In the genomic region with DNA sequence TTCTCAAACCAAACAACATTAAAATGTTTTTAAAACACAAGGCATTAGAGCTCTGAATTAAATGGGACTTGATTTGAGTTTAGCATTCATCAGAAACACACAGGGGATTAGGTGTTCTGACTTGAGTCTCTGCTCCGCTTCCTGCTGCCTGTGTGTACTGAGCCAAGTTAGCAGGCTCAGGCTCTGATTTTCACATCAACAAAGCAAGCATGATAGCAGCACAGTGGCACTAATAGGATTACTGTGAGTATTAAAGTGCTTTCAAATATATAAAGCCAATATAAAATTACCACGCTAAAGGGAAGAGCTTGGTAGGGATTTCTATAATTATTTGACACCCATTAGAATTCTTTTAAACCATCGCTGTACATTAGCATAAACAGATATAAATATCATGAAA, we compare ENCODE assay signal across 23 mouse cellular contexts.
DNase-seq lines count a peak whose midpoint lies in the region; ATAC-seq lines count a peak whose summit lies in the region.
"Had no signal": no experiment of that assay in that cellular context is flagged by ENCODE, and none has a peak within 500 bp of the region (broad histone marks: within the 10 kb centered on the region; RNA-seq: fewer than 3 reads in every experiment).

No protein-coding gene starts in this region.

- 26% methylated on average over 3 of the region's 3 CpGs for WGBS in midbrain, embryonic 11.5 days
- WGBS in midbrain, embryonic 10.5 days, result 38% methylated on average over 3 of the region's 3 CpGs
- WGBS in midbrain, embryonic 12.5 days, result 23% methylated on average over 3 of the region's 3 CpGs

- H3K27me3 ChIP-seq in midbrain, embryonic 11.5 days (ENCODE audit: control insufficient read depth, insufficient read depth, low read length), result no peaks in the 10 kb centered on the region
- no peaks in the 10 kb centered on the region for H3K27me3 ChIP-seq in midbrain, embryonic 10.5 days (ENCODE audit: low read depth, poor library complexity, severe bottlenecking)
- no peaks in the 10 kb centered on the region for H3K27me3 ChIP-seq in midbrain, embryonic 12.5 days
- H3K27me3 ChIP-seq: CH12.LX; heart, embryonic 12.5 days; megakaryocyte, embryonic 14.5 days had no signal

- no peaks in the 10 kb centered on the region for H3K9me3 ChIP-seq in midbrain, embryonic 11.5 days (ENCODE audit: control insufficient read depth, low read length)
- no peaks in the 10 kb centered on the region for H3K9me3 ChIP-seq in midbrain, embryonic 10.5 days (replicated peaks)
- no peaks in the 10 kb centered on the region for H3K9me3 ChIP-seq in midbrain, embryonic 12.5 days
- H3K9me3 ChIP-seq: heart, embryonic 12.5 days; megakaryocyte, embryonic 14.5 days had no signal

- no peak overlapping the region for H3K9ac ChIP-seq in midbrain, embryonic 11.5 days (ENCODE audit: low read length)
- no peak overlapping the region for H3K9ac ChIP-seq in midbrain, embryonic 12.5 days (replicated peaks)
- H3K9ac ChIP-seq: heart, embryonic 12.5 days had no signal

- H3K4me2 ChIP-seq in midbrain, embryonic 11.5 days, result no peak overlapping the region
- H3K4me2 ChIP-seq in midbrain, embryonic 12.5 days (replicated peaks), result no peak overlapping the region
- H3K4me2 ChIP-seq: heart, embryonic 12.5 days; liver, embryonic 11.5 days had no signal

- H3K4me1 ChIP-seq in midbrain, embryonic 11.5 days (ENCODE audit: control insufficient read depth, insufficient read depth, low read length), result no peaks in the 10 kb centered on the region; the same call in 1 of the 2 replicates
- peaks cover 19% of the 10 kb centered on the region for H3K4me1 ChIP-seq in midbrain, embryonic 10.5 days
- H3K4me1 ChIP-seq in midbrain, embryonic 12.5 days, result no peaks in the 10 kb centered on the region
- H3K4me1 ChIP-seq: heart, embryonic 12.5 days; megakaryocyte, embryonic 14.5 days had no signal

- H3K36me3 ChIP-seq in midbrain, embryonic 11.5 days (ENCODE audit: control insufficient read depth, insufficient read depth, low read length), result no peaks in the 10 kb centered on the region
- no peaks in the 10 kb centered on the region for H3K36me3 ChIP-seq in midbrain, embryonic 10.5 days
- no peaks in the 10 kb centered on the region for H3K36me3 ChIP-seq in midbrain, embryonic 12.5 days
- H3K36me3 ChIP-seq: heart, embryonic 12.5 days had no signal

- H3K27ac ChIP-seq in midbrain, embryonic 11.5 days (ENCODE audit: low read depth, low read length), result no peak overlapping the region
- no peak overlapping the region for H3K27ac ChIP-seq in midbrain, embryonic 10.5 days (replicated peaks)
- no peak overlapping the region for H3K27ac ChIP-seq in midbrain, embryonic 12.5 days (replicated peaks)
- H3K27ac ChIP-seq: gastrocnemius, adult 2 months; layer of hippocampus, adult 2 months; stomach, postnatal 0 days had no signal

- no peak overlapping the region for H3K4me3 ChIP-seq in midbrain, embryonic 11.5 days (ENCODE audit: low read depth, low read length)
- no peak overlapping the region for H3K4me3 ChIP-seq in midbrain, embryonic 10.5 days
- H3K4me3 ChIP-seq in midbrain, embryonic 12.5 days, result no peak overlapping the region
- H3K4me3 ChIP-seq: gastrocnemius, adult 2 months; heart, embryonic 12.5 days; layer of hippocampus, adult 2 months; megakaryocyte, embryonic 14.5 days had no signal

- ATAC-seq in midbrain, embryonic 11.5 days (ENCODE audit: low FRiP score), result peak; percentile 93
- ATAC-seq in midbrain, embryonic 12.5 days (ENCODE audit: low FRiP score, low read depth), result peak; percentile 96

- peak; percentile 18 for DNase-seq in embryo, embryonic 10 days (ENCODE audit: low spot score)
- no peak for DNase-seq in embryo, embryonic 9.5 days (ENCODE audit: extremely low spot score)
- DNase-seq in midbrain, embryonic 11.5 days (ENCODE audit: low spot score, missing footprints), result peak; percentile 84
- DNase-seq in midbrain, embryonic 10.5 days (ENCODE audit: low spot score), result no peak
- DNase-seq in retina, postnatal 1 day, result peak; percentile 55
- no peak for DNase-seq in layer of hippocampus, postnatal 10 days (ENCODE audit: low spot score in 2 of 2)
- DNase-seq in lung, postnatal 14 days, result no peak
- DNase-seq: adrenal gland, postnatal 14 days; cerebellum, adult 8-10 months; gastrocnemius, adult 2 months; heart, adult 11 months; heart, postnatal 14 days; kidney, adult 18-20 months; kidney, postnatal 10 days; lung, adult 18-20 months; right cerebral cortex, postnatal 4 days had no signal

Comparison
In these comparisons a context has a peak if more than half of its experiments do, and no peak if none do; other contexts are left out.
1. DNase-seq: peak in embryo, embryonic 10 days (single experiment), midbrain, embryonic 11.5 days (single experiment) and retina, postnatal 1 day (single experiment); none in embryo, embryonic 9.5 days (single experiment), midbrain, embryonic 10.5 days (single experiment), layer of hippocampus, postnatal 10 days (0 of 2) and lung, postnatal 14 days (single experiment).